Mouse (Mus musculus): Measurements from ENCODE around the gene Ccdc28b.
A peak's percentile ranks its signal among the peaks of the same experiment; 100 is the strongest.

The Ccdc28b gene

DNA sequence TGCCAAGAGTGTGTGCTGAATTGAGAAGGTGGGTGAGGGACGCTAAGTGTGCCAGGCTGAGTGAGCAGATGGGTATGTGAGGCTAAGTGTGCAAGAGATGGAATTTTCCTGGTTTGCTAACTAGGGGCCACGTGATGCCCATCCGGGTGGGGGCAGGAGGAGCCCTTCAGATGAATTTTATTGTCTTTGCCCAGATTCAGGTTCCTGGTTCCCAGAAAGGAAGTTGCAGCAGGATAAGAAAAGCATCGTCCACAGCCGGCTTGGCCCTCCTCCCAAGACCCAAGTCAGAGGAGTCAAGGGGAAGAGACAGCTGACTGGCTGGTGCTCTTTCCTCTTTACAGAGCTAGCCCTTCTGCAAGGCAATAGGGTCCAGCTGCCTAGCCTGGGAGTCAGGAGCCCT, 45.3 kb downstream of the Ccdc28b start, which contains the start of gene Fam167b:
Fam167b (minus strand) TSS at position 84 of the 400 bp plus-strand sequence.
- peak; percentile 84; the same call in 1 of the 2 replicates for TF ChIP-seq GATA4 (IDR thresholded peaks at IDR 0.05; ENCODE audit: insufficient replicate concordance, low read length)

DNA sequence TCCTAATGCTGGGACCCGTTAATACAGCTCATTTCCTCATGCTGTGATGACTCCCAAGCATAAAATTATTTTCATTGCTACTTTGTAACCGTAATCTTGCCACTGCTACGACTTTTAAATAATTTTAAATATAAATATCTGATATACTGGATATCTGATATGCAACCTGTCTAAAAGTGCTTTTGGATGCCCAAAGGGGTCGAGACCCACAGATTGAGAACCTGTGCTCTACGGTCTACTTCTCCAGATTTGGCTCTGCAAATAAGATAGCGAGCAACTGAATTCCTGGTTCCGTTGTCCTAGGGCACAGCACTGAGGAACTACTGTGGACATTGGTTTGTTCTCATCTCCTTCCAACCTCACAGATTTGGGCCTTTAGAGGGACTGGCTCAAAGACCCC, 46.1 kb downstream of the Ccdc28b start:
- TF ChIP-seq GATA4 (IDR thresholded peaks at IDR 0.05; ENCODE audit: insufficient replicate concordance, low read length) = no peak

DNA sequence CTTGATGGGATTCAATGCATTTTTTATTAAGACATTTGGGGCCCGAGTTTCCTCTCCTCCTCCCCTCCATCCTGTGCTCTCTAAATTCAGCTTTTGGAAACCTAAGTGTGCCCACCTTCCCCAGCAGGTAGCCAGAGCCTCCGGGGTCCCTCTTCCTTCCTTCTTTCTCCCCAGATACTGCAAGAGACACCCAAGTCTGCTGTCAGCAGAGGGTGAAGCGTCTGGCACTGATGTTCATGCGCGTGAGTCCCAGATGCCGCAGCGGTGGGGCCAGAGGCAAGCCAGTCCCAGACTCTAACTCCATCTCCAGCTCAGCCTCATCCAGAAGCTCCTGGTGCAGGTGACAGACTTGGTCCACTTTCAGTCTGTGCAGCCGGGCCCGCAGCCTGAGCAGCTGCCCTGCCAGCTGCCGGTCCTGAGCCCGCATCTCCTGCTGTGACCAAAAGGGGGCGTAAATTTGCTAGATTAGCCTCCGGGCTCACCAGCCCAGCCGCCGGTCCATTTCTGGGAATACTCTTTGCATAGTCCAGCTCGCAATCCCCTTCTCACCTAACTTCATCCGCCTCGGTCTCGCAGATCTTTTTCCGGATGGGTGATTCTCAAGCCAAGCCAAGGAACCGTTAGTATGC, 46.8 kb downstream of the Ccdc28b start:
- peak; percentile 48; the same call in 1 of the 2 replicates for TF ChIP-seq GATA4 (IDR thresholded peaks at IDR 0.05; ENCODE audit: insufficient replicate concordance, low read length)

DNA sequence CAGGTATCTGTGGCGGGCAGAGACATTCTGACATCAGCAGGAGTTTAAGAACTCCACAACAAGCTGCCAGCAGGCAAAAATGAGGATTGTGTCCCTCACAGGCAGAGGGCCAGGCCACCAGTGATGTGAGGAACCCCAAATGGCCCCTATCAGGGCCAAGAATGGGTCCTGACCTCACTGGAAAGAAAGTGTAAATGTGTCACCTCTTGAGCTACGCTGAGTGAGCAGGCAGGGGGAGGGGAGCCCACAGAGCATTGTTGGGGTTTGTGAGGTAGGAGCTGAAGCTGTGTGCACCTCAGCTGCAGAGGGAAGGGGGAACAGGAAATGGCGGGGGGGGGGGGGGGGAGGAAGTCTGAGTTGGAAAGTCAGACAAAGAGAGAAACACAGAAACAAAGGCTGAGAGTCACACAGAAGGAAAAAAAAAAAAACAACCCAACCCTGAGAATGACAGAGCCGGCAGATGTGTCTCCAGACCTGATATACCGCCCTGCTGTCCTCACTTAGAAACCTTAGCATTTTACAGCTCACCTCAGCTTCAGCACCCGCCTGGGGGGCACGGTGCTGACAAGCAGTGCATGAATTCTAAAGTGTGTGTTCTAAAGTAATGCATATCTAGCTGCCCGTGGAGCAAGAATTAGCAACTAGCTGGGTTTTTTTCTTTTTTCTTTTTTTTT, 48.4 kb downstream of the Ccdc28b start:
- TF ChIP-seq GATA4 (IDR thresholded peaks at IDR 0.05; ENCODE audit: insufficient replicate concordance, low read length) = no peak

GRCm38 (mm10) chr4:129573430-129573829, 50.3 kb downstream of the Ccdc28b start, which contains the start of gene Lck:
Gene Lck, minus strand, starts transcription at chr4:129573641.
- no peak for TF ChIP-seq GATA4 (IDR thresholded peaks at IDR 0.05; ENCODE audit: insufficient replicate concordance, low read length)

GRCm38 (mm10) chr4:129573093-129573370, 50.7 kb downstream of the Ccdc28b start:
- TF ChIP-seq GATA4 (IDR thresholded peaks at IDR 0.05; ENCODE audit: insufficient replicate concordance, low read length) = no peak

- TF ChIP-seq GATA4 (IDR thresholded peaks at IDR 0.05; ENCODE audit: insufficient replicate concordance, low read length) = 0 out of 2 replicates have a peak, but pooled peaks have one; percentile 64
Measured at GRCm38 (mm10) chr4:129572236-129573092, 51.3 kb downstream of the Ccdc28b start.

GRCm38 (mm10) chr4:129571551-129572084, 52.1 kb downstream of the Ccdc28b start:
- no peak for TF ChIP-seq GATA4 (IDR thresholded peaks at IDR 0.05; ENCODE audit: insufficient replicate concordance, low read length)

- TF ChIP-seq GATA4 (IDR thresholded peaks at IDR 0.05; ENCODE audit: insufficient replicate concordance, low read length) = no peak
Measured at GRCm38 (mm10) chr4:129570028-129570427, 53.7 kb downstream of the Ccdc28b start.
